Mouse (Mus musculus): ENCODE data around the gene Olfr1155. TPM values are rescaled to one million over a fixed set of nuclear protein-coding genes. Genes with fewer than 3 reads are reported as not detected.

Olfr1155 gene
- polyA plus RNA-seq (2012; rRNA removed) = not detected in 2 replicates

DNA sequence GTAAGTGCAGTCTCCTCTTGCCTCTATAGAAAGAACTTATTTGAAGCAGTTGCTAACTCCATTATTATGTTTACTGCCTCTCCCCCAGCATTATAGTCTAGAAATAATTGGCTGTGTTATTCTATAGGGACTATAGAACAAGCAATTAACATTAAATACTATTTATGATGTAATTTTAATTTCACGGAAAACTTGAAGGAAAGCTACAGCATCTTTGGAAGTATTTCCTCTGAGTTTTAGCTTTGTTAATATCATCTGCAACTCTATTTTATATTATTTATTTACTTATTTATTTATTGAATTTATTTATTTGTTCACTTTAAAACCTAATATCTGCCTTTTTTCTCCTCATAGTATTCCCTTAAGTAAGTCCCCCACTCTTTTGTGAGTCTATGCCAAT is at the start of gene Olfr1155:
TSS of gene Olfr1155 (minus strand) at position 101 of the 400 bp plus-strand sequence.
- Histone ChIP-seq H3K4me1 (ENCODE audit: control insufficient read depth, insufficient read depth, low read length) (no peaks in the 10 kb centered on the region), H3K27ac (ENCODE audit: insufficient read depth, low read length) (no peak within 1 kb of the TSS), H3K4me3 (ENCODE audit: insufficient read depth, low read length) (no peak within 1 kb of the TSS)
- TF ChIP-seq CTCF (IDR thresholded peaks at IDR 0.05; ENCODE audit: extremely low read depth, insufficient read depth, low read length) (no peak), POLR2A (IDR thresholded peaks at IDR 0.05; ENCODE audit: extremely low read depth, insufficient read depth, low read length) (no peak)

GRCm38 (mm10) chr2:87989813-87990212 is 44.9 kb upstream of the Olfr1155 start, which contains the start of gene Olfr1158:
Gene Olfr1158 (plus strand): TSS chr2:87990113.
- TF ChIP-seq POLR2A (IDR thresholded peaks at IDR 0.05; ENCODE audit: extremely low read depth, insufficient read depth, low read length) (no peak), CTCF (IDR thresholded peaks at IDR 0.05; ENCODE audit: extremely low read depth, insufficient read depth, low read length) (no peak)
- Histone ChIP-seq H3K27ac (ENCODE audit: insufficient read depth, low read length) (no peak within 1 kb of the TSS), H3K4me1 (ENCODE audit: control insufficient read depth, insufficient read depth, low read length) (no peaks in the 10 kb centered on the region), H3K4me3 (ENCODE audit: insufficient read depth, low read length) (no peak within 1 kb of the TSS)

GRCm38 (mm10) chr2:87974563-87974962 is 29.6 kb upstream of the Olfr1155 start, which contains the start of gene Olfr74:
Gene Olfr74 (minus strand): TSS chr2:87974663.
- Histone ChIP-seq H3K4me1 (ENCODE audit: control insufficient read depth, insufficient read depth, low read length) (no peaks in the 10 kb centered on the region), H3K27ac (ENCODE audit: insufficient read depth, low read length) (no peak within 1 kb of the TSS), H3K4me3 (ENCODE audit: insufficient read depth, low read length) (no peak within 1 kb of the TSS)
- TF ChIP-seq CTCF (IDR thresholded peaks at IDR 0.05; ENCODE audit: extremely low read depth, insufficient read depth, low read length) = no peak
- no peak for TF ChIP-seq POLR2A (IDR thresholded peaks at IDR 0.05; ENCODE audit: extremely low read depth, insufficient read depth, low read length)

GRCm38 (mm10) chr2:87968199-87968598 is 23.3 kb upstream of the Olfr1155 start, which contains the start of gene Olfr1157:
Gene Olfr1157 (minus strand): TSS chr2:87968299.
- Histone ChIP-seq H3K4me3 (ENCODE audit: insufficient read depth, low read length) (no peak within 1 kb of the TSS), H3K27ac (ENCODE audit: insufficient read depth, low read length) (no peak within 1 kb of the TSS), H3K4me1 (ENCODE audit: control insufficient read depth, insufficient read depth, low read length) (no peaks in the 10 kb centered on the region)
- no peak for TF ChIP-seq CTCF (IDR thresholded peaks at IDR 0.05; ENCODE audit: extremely low read depth, insufficient read depth, low read length)
- no peak for TF ChIP-seq POLR2A (IDR thresholded peaks at IDR 0.05; ENCODE audit: extremely low read depth, insufficient read depth, low read length)

- Histone ChIP-seq H3K27ac (ENCODE audit: insufficient read depth, low read length) (no peak within 1 kb of the TSS), H3K4me3 (ENCODE audit: insufficient read depth, low read length) (no peak within 1 kb of the TSS), H3K4me1 (ENCODE audit: control insufficient read depth, insufficient read depth, low read length) (no peaks in the 10 kb centered on the region)
- TF ChIP-seq CTCF (IDR thresholded peaks at IDR 0.05; ENCODE audit: extremely low read depth, insufficient read depth, low read length) (no peak), POLR2A (IDR thresholded peaks at IDR 0.05; ENCODE audit: extremely low read depth, insufficient read depth, low read length) (no peak)
Observed at GRCm38 (mm10) chr2:87953000-87953399, 8.1 kb upstream of the Olfr1155 start, which contains the start of gene Olfr1156. Gene Olfr1156 (minus strand): TSS chr2:87953100.

- Histone ChIP-seq H3K4me1 (ENCODE audit: control insufficient read depth, insufficient read depth, low read length) (no peaks in the 10 kb centered on the region), H3K4me3 (ENCODE audit: insufficient read depth, low read length) (no peak within 1 kb of the TSS)
- TF ChIP-seq CTCF (IDR thresholded peaks at IDR 0.05; ENCODE audit: extremely low read depth, insufficient read depth, low read length) (no peak), POLR2A (IDR thresholded peaks at IDR 0.05; ENCODE audit: extremely low read depth, insufficient read depth, low read length) (no peak)
Observed at GRCm38 (mm10) chr2:87905066-87905465, 39.9 kb downstream of the Olfr1155 start, which contains the start of gene Olfr1154. Gene Olfr1154 (minus strand): TSS chr2:87905166.

DNA sequence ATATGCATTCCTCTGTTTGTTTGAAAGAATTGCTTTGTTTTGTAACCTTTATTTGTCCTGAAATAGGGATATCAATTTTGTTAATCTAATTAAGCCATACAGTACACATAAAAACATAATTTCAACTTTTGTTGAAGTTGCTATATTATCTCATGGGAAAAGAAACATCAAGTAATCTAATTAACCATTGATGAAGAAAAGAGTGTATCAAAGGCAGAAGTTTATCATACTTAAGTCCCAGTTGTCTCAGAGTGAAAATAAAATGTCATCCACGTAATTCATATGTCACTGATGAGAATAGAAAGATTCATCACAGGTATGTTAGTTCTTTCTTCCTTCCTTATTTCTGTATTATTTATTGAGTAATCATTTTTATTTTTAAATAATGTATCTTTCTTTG is 50.3 kb downstream of the Olfr1155 start, which contains the start of gene Olfr1153:
TSS of gene Olfr1153 (plus strand) at position 301 of the 400 bp plus-strand sequence.
- no peak within 1 kb of the TSS for H3K4me3 ChIP-seq (ENCODE audit: insufficient read depth, low read length)
- no peak for TF ChIP-seq POLR2A (IDR thresholded peaks at IDR 0.05; ENCODE audit: extremely low read depth, insufficient read depth, low read length)
- no peak for TF ChIP-seq CTCF (IDR thresholded peaks at IDR 0.05; ENCODE audit: extremely low read depth, insufficient read depth, low read length)
- H3K4me1 ChIP-seq (ENCODE audit: control insufficient read depth, insufficient read depth, low read length) = no peaks in the 10 kb centered on the region
- H3K27ac ChIP-seq (ENCODE audit: insufficient read depth, low read length) = no peak within 1 kb of the TSS

More at GRCm38 (mm10) chr2:87905066-87905465, 39.9 kb downstream of the Olfr1155 start, which contains the start of gene Olfr1154:
- no peak within 1 kb of the TSS for H3K27ac ChIP-seq (ENCODE audit: insufficient read depth, low read length)

Other genes with a start within 250 kb of the Olfr1155 start
- gene Olfr1137, start 232.0 kb downstream of the Olfr1155 start, polyA plus RNA-seq (2012; rRNA removed) = not detected in 2 replicates
- gene Olfr1138, start 205.2 kb downstream of the Olfr1155 start, polyA plus RNA-seq (2012; rRNA removed) = not detected in 2 replicates
- not detected in 2 replicates for gene Olfr1140, start 201.4 kb downstream of the Olfr1155 start, polyA plus RNA-seq (2012; rRNA removed)
- not detected in 2 replicates for gene Olfr1141, start 191.1 kb downstream of the Olfr1155 start, polyA plus RNA-seq (2012; rRNA removed)
- gene Olfr152, start 165.7 kb downstream of the Olfr1155 start, polyA plus RNA-seq (2012; rRNA removed) = not detected in 2 replicates
- gene Olfr1143, start 144.5 kb downstream of the Olfr1155 start, polyA plus RNA-seq (2012; rRNA removed) = not detected in 2 replicates
- not detected in 2 replicates for gene Olfr1145, start 135.3 kb downstream of the Olfr1155 start, polyA plus RNA-seq (2012; rRNA removed)
- gene Olfr1148, start 114.6 kb downstream of the Olfr1155 start, polyA plus RNA-seq (2012; rRNA removed) = not detected in 2 replicates
- gene Olfr1150-ps1, start 101.1 kb downstream of the Olfr1155 start, polyA plus RNA-seq (2012; rRNA removed) = not detected in 2 replicates
- gene Olfr1151, start 89.3 kb downstream of the Olfr1155 start, polyA plus RNA-seq (2012; rRNA removed) = not detected in 2 replicates
- gene Olfr1152, start 78.6 kb downstream of the Olfr1155 start, polyA plus RNA-seq (2012; rRNA removed) = not detected in 2 replicates
- not detected in 2 replicates for gene Olfr1153, start 50.2 kb downstream of the Olfr1155 start, polyA plus RNA-seq (2012; rRNA removed)
- not detected in 2 replicates for gene Olfr1154, start 40.0 kb downstream of the Olfr1155 start, polyA plus RNA-seq (2012; rRNA removed)
- gene Olfr1156, start 8.0 kb upstream of the Olfr1155 start, polyA plus RNA-seq (2012; rRNA removed) = not detected in 2 replicates
- gene Olfr1157, start 23.2 kb upstream of the Olfr1155 start, polyA plus RNA-seq (2012; rRNA removed) = not detected in 2 replicates
- not detected in 2 replicates for gene Olfr74, start 29.5 kb upstream of the Olfr1155 start, polyA plus RNA-seq (2012; rRNA removed)
- gene Olfr1158, start 45.0 kb upstream of the Olfr1155 start, polyA plus RNA-seq (2012; rRNA removed) = not detected in 2 replicates
- not detected in 2 replicates for gene Olfr1160, start 63.1 kb upstream of the Olfr1155 start, polyA plus RNA-seq (2012; rRNA removed)
- gene Olfr1161, start 77.6 kb upstream of the Olfr1155 start, polyA plus RNA-seq (2012; rRNA removed) = not detected in 2 replicates
- gene Olfr73, start 92.6 kb upstream of the Olfr1155 start, polyA plus RNA-seq (2012; rRNA removed) = not detected in 2 replicates
- gene Olfr1162, start 106.0 kb upstream of the Olfr1155 start, polyA plus RNA-seq (2012; rRNA removed) = not detected in 2 replicates
- not detected in 2 replicates for gene Olfr1163, start 126.7 kb upstream of the Olfr1155 start, polyA plus RNA-seq (2012; rRNA removed)
- not detected in 2 replicates for gene Olfr1164, start 148.8 kb upstream of the Olfr1155 start, polyA plus RNA-seq (2012; rRNA removed)
- gene Olfr1166, start 183.1 kb upstream of the Olfr1155 start, polyA plus RNA-seq (2012; rRNA removed) = not detected in 2 replicates
- not detected in 2 replicates for gene Olfr1167, start 210.1 kb upstream of the Olfr1155 start, polyA plus RNA-seq (2012; rRNA removed)
- not detected in 2 replicates for gene Olfr1168, start 236.7 kb upstream of the Olfr1155 start, polyA plus RNA-seq (2012; rRNA removed)

Data from cortical plate, adult 2 months (tissue).